Mouse (Mus musculus): ENCODE data around the gene Bhlha9.

The Bhlha9 gene

DNA sequence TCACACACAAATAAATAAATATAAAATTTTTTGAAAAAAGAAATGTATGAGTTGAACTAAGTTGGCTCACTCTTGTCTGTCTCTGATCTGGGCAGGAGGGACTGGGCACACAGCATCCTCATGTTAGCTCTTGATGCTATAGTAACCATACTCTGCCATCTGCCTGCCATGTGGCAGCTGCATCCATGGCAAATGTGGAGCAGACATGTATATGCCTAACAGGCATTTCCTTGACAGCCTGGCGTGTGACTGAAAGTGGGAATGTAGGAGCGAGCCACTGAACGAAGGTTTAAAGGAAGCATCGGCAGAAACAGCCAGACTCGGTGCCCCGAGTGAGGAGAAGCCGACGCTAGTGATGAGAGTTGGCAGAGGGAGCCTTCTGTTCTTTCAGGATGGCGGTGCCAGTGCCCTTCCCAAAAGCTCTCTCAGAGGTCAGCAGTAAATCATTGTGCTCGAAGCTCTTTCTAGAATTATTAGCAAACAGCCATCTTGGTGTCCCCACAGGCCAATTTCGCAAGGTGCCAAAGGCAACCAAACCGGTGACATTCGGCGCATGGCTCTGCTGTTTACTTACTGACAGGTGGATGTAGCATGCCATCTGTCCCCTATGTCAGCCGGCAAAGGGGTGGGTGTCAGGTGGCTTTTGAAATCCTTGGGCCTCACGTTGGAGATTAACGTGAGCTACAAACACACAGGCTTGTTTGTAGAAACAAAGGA is 32.8 kb upstream of the Bhlha9 start:
- H3K4me3 ChIP-seq (replicated peaks; ENCODE audit: low read length) = no peak overlapping the region
- no peaks in the 10 kb centered on the region for H3K9me3 ChIP-seq (ENCODE audit: low read length)
- H3K4me1 ChIP-seq (replicated peaks; ENCODE audit: low read depth, low read length) = no peaks in the 10 kb centered on the region
- H3K36me3 ChIP-seq (ENCODE audit: insufficient read depth, low read length) = no peaks in the 10 kb centered on the region
- H3K27me3 ChIP-seq (ENCODE audit: insufficient read depth, low read length) = peaks cover 3% of the 10 kb centered on the region
- no peak for TF ChIP-seq CTCF (conservative IDR thresholded peaks at IDR 0.05; ENCODE audit: low read length)

DNA sequence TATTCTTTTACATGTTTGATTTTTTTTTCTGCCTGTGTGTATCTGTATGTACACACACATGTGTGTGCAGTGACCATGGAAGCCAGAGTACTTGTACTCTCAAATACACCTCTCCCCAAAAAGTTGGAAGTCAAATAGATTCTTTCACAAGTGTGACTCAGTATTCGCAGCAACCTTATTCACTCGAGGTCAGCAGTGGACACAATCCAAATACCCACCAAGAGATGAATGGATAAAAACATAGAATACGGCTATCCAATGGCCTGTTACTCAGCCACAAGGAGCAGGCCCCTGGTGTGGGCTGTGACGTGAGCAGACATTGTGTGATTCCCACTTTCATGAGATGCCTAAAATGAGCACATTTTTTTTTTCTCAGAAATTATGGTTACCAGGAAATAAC is 32.0 kb upstream of the Bhlha9 start:
- H3K27me3 ChIP-seq (ENCODE audit: insufficient read depth, low read length) = peaks cover 11% of the 10 kb centered on the region
- no peaks in the 10 kb centered on the region for H3K4me1 ChIP-seq (replicated peaks; ENCODE audit: low read depth, low read length)
- TF ChIP-seq NANOG (IDR thresholded peaks at IDR 0.05; ENCODE audit: borderline replicate concordance, low read length) = no peak
- TF ChIP-seq POU5F1 (IDR thresholded peaks at IDR 0.05; ENCODE audit: borderline replicate concordance, low read length) = no peak
- no peak for TF ChIP-seq CTCF (conservative IDR thresholded peaks at IDR 0.05; ENCODE audit: low read length)
- H3K4me3 ChIP-seq (replicated peaks; ENCODE audit: low read length) = no peak overlapping the region
- H3K9me3 ChIP-seq (ENCODE audit: low read length) = no peaks in the 10 kb centered on the region
- no peaks in the 10 kb centered on the region for H3K36me3 ChIP-seq (ENCODE audit: insufficient read depth, low read length)

DNA sequence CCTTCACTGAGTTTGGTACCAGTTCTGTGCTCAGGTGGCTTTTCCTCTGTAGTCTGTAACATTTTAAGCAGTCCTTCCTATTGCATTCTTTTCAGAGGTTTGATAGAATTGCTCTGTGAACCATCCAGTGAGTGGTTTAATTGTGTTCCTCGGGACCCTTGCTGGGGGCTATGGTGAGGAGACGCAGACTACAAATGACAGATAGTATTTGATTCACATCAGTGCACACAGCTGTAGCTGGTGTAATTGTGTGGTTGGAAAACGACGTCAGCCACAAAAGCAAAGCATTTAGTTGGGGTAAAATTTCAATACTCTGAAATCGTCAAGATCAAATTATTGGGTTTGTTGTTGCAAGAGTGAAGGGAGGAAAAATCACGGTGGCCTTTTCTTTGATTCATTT is 28.0 kb upstream of the Bhlha9 start:
- Histone ChIP-seq H3K36me3 (ENCODE audit: insufficient read depth, low read length) (no peaks in the 10 kb centered on the region), H3K4me3 (replicated peaks; ENCODE audit: low read length) (no peak overlapping the region), H3K27me3 (ENCODE audit: insufficient read depth, low read length) (peaks cover 17% of the 10 kb centered on the region), H3K9me3 (ENCODE audit: low read length) (no peaks in the 10 kb centered on the region), H3K4me1 (replicated peaks; ENCODE audit: low read depth, low read length) (peaks cover 22% of the 10 kb centered on the region)
- TF ChIP-seq POU5F1 (IDR thresholded peaks at IDR 0.05; ENCODE audit: borderline replicate concordance, low read length) = no peak
- TF ChIP-seq NANOG (IDR thresholded peaks at IDR 0.05; ENCODE audit: borderline replicate concordance, low read length) = no peak
- TF ChIP-seq CTCF (conservative IDR thresholded peaks at IDR 0.05; ENCODE audit: low read length) = no peak

DNA sequence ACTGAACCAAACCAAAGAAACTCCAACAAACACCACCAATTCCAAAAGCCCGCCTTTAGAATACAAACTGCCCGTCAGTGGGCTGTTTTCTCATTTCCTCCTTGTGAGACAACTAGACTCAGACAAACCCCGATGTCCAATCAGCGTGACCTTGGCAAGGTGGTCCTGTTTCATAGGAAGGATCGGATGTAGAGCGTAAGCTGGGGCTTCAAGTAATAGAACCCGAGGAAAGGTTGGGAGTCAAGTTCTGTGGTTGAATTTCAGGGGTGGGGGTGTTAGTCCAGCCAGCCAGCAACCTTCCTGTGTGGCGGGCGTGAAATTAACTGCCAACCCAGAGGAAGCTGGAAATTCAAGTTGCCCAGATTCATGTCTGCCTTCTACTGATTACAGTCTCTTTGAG is 27.2 kb upstream of the Bhlha9 start:
- TF ChIP-seq POU5F1 (IDR thresholded peaks at IDR 0.05; ENCODE audit: borderline replicate concordance, low read length) (no peak), CTCF (conservative IDR thresholded peaks at IDR 0.05; ENCODE audit: low read length) (no peak), NANOG (IDR thresholded peaks at IDR 0.05; ENCODE audit: borderline replicate concordance, low read length) (no peak)
- Histone ChIP-seq H3K4me3 (replicated peaks; ENCODE audit: low read length) (no peak overlapping the region), H3K27me3 (ENCODE audit: insufficient read depth, low read length) (peaks cover 22% of the 10 kb centered on the region), H3K4me1 (replicated peaks; ENCODE audit: low read depth, low read length) (peaks cover 22% of the 10 kb centered on the region), H3K36me3 (ENCODE audit: insufficient read depth, low read length) (no peaks in the 10 kb centered on the region), H3K9me3 (ENCODE audit: low read length) (no peaks in the 10 kb centered on the region)

DNA sequence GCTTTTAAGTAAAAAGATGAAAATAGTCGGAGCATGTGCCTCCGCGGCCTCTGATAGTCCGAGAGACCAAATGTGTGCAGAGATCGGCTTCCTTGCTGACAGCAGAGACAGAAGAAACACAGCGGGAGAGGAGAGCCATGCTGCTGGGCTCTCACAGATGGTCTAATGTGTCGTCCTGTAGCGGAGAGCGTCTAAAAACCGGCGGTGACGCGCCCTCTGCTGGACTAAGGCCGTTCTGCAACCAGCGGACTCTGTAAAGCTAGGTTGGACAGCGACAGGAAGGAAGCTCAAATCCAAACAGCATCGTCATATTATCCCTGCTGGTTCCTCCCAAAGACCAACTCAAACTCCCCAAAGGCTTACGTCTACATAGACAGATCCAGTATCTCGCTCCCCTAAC is 26.3 kb upstream of the Bhlha9 start:
- no peaks in the 10 kb centered on the region for H3K9me3 ChIP-seq (ENCODE audit: low read length)
- H3K4me3 ChIP-seq (replicated peaks; ENCODE audit: low read length) = peak overlapping the region; percentile 33
- no peaks in the 10 kb centered on the region for H3K36me3 ChIP-seq (ENCODE audit: insufficient read depth, low read length)
- TF ChIP-seq CTCF (conservative IDR thresholded peaks at IDR 0.05; ENCODE audit: low read length) (peak; percentile 93), NANOG (IDR thresholded peaks at IDR 0.05; ENCODE audit: borderline replicate concordance, low read length) (no peak), POU5F1 (IDR thresholded peaks at IDR 0.05; ENCODE audit: borderline replicate concordance, low read length) (no peak)
- peaks cover 22% of the 10 kb centered on the region for H3K4me1 ChIP-seq (replicated peaks; ENCODE audit: low read depth, low read length)
- peaks cover 27% of the 10 kb centered on the region for H3K27me3 ChIP-seq (ENCODE audit: insufficient read depth, low read length)

DNA sequence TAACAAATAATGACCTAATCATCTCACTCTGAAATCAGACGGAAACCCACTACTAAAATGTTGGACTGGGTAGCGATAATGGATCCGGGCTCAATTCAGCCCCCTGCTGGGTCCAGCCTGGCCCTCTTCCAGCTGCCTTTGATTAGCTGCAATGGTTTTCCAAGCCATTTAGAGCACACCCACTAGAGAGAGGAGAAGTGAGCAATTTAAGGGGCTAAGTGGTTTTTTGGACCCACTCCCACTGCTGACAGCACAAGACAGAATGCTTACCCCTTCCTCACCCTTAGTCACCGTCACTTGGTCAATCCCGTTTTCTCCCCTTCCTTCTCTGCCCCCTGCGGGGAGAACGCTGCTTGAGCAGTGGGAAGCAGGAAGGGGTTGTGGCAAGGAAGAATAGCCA is 25.2 kb upstream of the Bhlha9 start:
- H3K9me3 ChIP-seq (ENCODE audit: low read length) = no peaks in the 10 kb centered on the region
- no peak for TF ChIP-seq POU5F1 (IDR thresholded peaks at IDR 0.05; ENCODE audit: borderline replicate concordance, low read length)
- H3K27me3 ChIP-seq (ENCODE audit: insufficient read depth, low read length) = peaks cover 27% of the 10 kb centered on the region
- no peaks in the 10 kb centered on the region for H3K36me3 ChIP-seq (ENCODE audit: insufficient read depth, low read length)
- peak overlapping the region; percentile 41 for H3K4me3 ChIP-seq (replicated peaks; ENCODE audit: low read length)
- H3K4me1 ChIP-seq (replicated peaks; ENCODE audit: low read depth, low read length) = peaks cover 27% of the 10 kb centered on the region

DNA sequence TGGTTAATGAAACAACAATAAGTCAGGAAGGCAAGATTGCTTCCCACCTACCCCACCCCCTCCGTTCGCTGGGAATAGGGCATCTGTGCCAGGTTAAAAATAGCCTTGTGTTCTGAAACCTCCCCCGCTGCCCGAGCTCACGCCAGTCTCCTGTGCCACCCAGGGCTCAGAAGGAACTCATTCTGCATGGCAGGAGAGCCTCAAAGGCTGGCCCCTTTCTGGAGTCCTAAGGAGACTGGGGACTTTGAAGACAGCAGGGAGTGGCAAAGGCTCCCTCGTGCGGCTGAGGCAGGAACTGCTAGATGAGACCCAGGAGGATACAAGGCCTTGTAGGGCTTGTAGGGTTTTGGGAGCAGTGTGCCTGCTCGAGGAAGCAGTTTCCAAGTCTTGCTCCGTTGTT is 24.8 kb upstream of the Bhlha9 start:
- peaks cover 27% of the 10 kb centered on the region for H3K4me1 ChIP-seq (replicated peaks; ENCODE audit: low read depth, low read length)
- no peak for TF ChIP-seq POU5F1 (IDR thresholded peaks at IDR 0.05; ENCODE audit: borderline replicate concordance, low read length)
- TF ChIP-seq NANOG (IDR thresholded peaks at IDR 0.05; ENCODE audit: borderline replicate concordance, low read length) = no peak
- TF ChIP-seq CTCF (conservative IDR thresholded peaks at IDR 0.05; ENCODE audit: low read length) = peak; percentile 89
- no peaks in the 10 kb centered on the region for H3K9me3 ChIP-seq (ENCODE audit: low read length)
- H3K4me3 ChIP-seq (replicated peaks; ENCODE audit: low read length) = peak overlapping the region; percentile 41
- no peaks in the 10 kb centered on the region for H3K36me3 ChIP-seq (ENCODE audit: insufficient read depth, low read length)
- peaks cover 27% of the 10 kb centered on the region for H3K27me3 ChIP-seq (ENCODE audit: insufficient read depth, low read length)

DNA sequence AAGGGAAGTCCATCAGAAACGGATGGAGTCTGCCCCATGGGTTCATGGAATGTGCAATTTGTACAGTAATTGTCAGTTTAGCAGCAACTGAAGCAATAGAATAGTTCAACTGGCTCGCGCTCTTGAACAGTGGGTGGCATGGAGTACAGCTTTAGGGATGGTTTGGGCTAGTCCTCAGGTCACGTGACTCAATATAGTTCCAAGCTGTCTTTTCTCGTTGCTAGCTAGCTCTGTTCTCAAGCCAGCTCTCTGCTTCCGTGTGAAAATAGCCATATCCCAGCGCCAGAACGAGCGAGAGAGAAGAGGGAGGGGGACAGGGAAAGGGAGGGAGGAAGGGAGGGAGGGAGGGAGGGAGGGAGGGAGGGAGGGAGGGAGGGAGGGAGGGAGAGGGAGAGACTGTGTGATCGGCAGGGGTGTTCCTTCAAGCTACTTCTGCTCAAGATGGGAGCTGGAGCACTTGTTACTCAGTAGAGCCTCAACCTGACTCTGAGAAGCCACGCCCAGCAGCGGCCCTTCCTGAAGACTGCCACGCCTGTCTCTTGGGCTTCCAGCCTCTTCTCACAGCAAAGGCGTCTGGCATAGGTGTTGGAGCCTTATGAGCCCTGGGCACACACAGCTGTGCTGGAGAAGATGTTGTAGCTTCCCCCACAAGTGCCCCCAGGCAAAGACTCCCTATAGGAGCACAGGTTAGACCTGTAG is 21.3 kb upstream of the Bhlha9 start:
- Histone ChIP-seq H3K27me3 (ENCODE audit: insufficient read depth, low read length) (peaks cover 10% of the 10 kb centered on the region), H3K36me3 (ENCODE audit: insufficient read depth, low read length) (no peaks in the 10 kb centered on the region), H3K4me1 (replicated peaks; ENCODE audit: low read depth, low read length) (peaks cover 23% of the 10 kb centered on the region), H3K4me3 (replicated peaks; ENCODE audit: low read length) (no peak overlapping the region), H3K9me3 (ENCODE audit: low read length) (no peaks in the 10 kb centered on the region)
- no peak for TF ChIP-seq POU5F1 (IDR thresholded peaks at IDR 0.05; ENCODE audit: borderline replicate concordance, low read length)
- TF ChIP-seq NANOG (IDR thresholded peaks at IDR 0.05; ENCODE audit: borderline replicate concordance, low read length) = no peak
- no peak for TF ChIP-seq CTCF (conservative IDR thresholded peaks at IDR 0.05; ENCODE audit: low read length)

All from E14TG2a.4 (cell line).